Mouse (Mus musculus): ENCODE measurements at regions not wholly inside any gene's neighbourhood (a gene's known extent, or its start where the extent isn't known, plus 50 kb on each side); places are given as distances from the start of the nearest gene placed in this dataset.

DNA sequence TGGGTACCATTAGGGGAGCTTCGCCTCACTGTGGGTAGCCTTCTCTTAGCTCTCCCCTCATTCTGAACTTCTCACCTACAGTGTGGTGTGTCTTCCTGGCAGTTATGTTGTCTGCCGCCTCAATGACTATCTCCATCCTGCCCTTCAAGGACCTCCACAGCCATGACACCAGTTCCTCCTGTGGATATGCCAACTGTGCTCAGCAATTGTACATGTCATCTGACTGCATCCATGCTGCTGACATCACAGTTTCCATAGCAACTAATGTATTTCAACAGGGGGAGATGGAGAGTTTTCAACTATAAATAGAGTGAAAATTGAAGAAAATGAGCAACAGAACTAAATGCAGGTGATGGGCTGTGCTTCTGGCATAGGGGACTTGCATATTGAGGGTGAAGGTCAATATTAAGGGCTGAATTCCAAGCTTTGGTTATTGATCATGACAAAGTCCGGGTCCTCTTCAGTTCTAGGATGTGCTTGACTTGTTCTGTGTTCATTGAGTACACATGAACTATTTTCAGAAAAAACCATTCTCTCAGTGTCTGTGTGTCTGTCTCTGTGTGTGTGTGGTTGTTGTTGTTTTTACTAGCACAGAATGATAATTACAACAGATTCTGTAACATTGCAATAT is 217.5 kb upstream of the Pitrm1 start:
- 92% methylated on average over 3 of the region's 3 CpGs for WGBS
- no peak for DNase-seq (ENCODE audit: low read depth, low spot score)

GRCm38 (mm10) chr13:6340157-6340556 is 207.8 kb upstream of the Pitrm1 start:
- DNase-seq (ENCODE audit: low read depth, low spot score), result no peak
- WGBS, result 54% methylated on average over 7 of the region's 7 CpGs

DNA sequence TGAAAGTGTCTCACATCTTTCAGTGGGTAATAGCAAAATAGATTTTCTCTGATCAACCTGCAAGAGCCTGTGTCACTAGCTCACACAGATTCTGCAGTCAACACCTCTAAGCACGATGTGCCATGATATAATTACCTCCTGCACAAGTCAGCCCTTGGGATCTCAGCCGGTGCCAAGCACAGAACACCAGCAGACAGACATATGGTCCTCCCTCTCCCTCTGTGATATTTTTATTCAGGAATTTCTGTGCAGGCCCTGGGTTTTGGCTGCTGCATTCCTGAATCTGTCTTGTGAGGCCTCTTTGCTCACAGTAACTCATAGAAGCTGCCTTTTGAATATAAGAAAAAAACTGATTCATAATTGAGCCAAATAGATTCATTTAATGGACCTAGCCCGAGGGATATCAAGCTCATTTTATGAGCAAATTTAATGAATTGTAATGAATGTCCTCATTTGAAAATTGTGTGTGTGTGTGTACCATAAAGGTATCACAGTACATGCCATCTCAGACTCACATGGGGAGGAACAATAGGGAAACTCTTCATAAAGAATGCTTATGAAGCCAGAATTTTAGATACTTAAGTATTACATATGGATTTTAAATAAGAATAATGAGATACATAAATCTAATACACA is 206.7 kb upstream of the Pitrm1 start:
- 77% methylated on average over 3 of the region's 3 CpGs for WGBS
- no peak for DNase-seq (ENCODE audit: low read depth, low spot score)

- WGBS, result 88% methylated on average over 4 of the region's 4 CpGs
- no peak for DNase-seq (ENCODE audit: low read depth, low spot score)
These were observed 182.8 kb upstream of the Pitrm1 start for GRCm38 (mm10) chr13:6365169-6365568.

DNA sequence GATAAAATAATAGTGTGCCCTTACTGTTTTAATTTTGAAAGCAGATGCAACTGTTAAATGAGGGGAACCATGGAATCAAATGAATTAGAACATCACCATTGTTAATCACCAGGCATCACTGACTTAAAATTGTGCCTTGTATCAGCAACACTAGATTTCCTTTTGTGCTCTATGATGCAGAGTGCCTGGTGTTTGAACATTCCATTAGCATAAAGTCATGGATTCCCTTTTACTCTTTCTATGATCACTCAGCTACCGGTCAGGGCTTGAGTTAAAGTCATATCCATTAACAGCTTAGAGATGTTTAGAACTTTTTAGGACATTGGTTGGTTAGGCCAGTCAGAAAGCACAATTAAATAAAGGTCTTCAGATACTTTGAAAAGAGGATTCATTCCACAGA is 180.3 kb upstream of the Pitrm1 start:
- no peak for DNase-seq (ENCODE audit: low read depth, low spot score)
- WGBS, result 72% methylated on average over 1 of the region's 1 CpGs

DNA sequence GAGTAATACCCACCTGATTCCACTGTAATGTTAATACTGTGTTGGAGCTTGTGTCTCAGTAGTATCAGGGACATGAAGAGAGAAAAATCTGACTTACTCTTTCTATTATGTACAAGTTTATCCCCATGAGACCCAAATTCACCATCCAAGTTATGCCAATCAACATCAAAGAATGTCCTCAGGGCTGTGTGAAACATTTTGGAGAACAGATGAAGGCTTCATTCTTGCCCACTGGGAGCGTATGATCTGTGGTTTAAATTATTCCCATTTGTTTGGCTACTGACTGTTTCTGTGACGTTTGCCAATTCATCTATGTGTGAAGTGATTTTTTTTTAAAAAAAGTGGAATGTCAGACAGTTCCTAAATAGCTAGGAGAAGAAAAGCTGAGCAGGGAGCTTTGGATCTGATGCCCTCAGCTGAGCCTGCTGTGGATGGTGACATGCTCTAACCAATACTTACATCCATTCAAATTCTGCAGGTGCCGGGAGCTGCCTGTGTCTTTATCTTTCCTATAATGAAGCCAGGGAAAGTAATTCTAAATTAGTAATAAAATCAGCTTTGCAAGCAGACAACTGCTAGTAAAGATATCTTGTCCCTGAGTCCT is 173.3 kb upstream of the Pitrm1 start:
- no peak for DNase-seq (ENCODE audit: low read depth, low spot score)
- WGBS, result 77% methylated on average over 3 of the region's 3 CpGs

DNA sequence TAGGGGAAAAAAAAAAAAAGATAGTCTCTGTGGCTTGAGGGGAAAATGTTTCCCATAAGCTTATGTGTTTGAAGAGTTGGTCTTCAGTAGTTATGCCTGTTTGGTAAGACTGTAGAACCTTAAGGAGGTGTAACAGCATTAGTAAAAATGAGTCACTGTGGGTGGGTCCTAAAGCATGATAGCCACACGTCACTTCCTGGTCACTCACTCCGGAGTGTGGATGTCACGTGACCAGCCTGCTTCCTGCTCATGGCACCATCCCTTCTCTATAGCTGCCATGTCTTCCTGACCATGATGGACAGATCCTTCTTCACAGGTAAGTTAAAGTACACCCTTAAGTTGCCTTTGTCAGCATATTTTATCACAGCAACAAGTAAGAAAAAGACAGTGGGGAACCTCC is 170.0 kb upstream of the Pitrm1 start:
- WGBS, result 66% methylated on average over 3 of the region's 3 CpGs
- DNase-seq (ENCODE audit: low read depth, low spot score), result no peak

DNA sequence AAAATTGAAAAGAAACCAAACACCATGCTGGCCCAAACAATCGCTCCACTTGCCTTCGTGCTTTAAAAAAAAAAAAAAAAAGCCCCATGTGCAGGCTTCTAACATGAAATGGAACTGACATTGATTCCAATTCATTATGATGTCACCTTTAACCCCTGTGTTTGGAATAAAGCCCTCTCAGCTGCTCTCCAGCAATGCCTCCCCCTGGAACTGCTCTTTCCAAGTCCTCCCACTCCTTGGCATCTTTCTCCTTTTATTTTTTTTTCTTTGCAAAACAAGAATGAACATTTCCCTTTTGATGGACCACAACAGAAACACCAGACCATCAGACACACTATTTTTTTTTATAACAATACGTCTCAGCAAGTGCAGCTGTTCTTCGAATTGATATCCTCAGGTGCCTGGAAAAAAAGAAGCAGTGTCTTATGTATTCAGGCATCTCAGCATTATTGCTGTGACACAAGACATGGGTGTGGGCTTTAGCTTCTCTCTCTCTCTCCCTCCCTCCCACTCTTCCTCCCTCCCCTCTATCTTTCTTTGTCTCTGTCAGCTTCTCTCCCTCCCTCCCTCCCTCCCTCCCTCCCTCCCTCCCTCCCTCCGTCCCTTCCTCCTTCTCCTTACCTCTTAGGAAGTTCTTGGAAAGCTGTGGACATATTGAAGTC is 152.3 kb upstream of the Pitrm1 start:
- no peak for DNase-seq (ENCODE audit: low read depth, low spot score)
- WGBS, result 84% methylated on average over 5 of the region's 5 CpGs

DNA sequence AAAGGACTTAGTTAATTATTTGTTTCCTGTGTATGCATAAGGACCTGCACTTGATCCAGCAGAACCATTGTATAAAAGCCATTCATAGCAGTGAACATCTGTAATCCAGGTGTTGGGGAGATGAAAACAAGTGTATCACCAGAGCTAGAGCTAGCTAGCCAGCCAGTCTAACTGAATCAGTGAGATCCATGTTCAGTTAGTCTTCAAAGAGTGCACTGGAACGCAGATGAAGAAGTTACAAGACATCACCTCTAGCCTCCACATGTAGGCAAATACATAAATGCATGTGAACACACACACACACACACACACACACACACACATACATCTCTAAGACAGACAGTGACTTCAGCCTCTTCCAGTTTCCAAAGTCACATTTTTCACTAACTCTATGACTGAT is 150.3 kb upstream of the Pitrm1 start:
- WGBS, result 90% methylated on average over 1 of the region's 1 CpGs
- no peak for DNase-seq (ENCODE audit: low read depth, low spot score)

GRCm38 (mm10) chr13:6431821-6432220 is 116.1 kb upstream of the Pitrm1 start:
- WGBS, result 52% methylated on average over 4 of the region's 4 CpGs
- no peak for DNase-seq (ENCODE audit: low read depth, low spot score)

- DNase-seq (ENCODE audit: low read depth, low spot score), result no peak
These were observed 101.0 kb upstream of the Pitrm1 start for GRCm38 (mm10) chr13:6446976-6447375.

DNA sequence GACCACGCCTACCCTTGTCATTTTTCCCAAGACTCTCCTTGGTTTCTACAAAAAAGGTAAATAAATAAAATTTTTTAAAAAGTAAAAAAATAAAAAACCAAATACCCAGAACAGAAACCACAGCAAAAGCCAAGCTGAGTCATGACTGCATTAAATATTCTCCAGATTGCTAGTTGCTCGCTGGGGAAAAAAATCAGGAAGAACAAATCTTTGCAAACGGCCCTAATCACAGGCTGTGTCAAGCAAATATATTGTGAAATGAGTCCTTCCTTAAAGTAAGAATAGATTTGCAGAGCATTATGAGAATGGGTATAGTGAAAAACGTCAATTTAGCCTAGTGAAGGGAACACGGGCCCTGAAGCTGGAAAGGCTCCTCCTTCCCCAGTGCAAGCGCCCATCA is 86.6 kb upstream of the Pitrm1 start:
- 71% methylated on average over 6 of the region's 6 CpGs for WGBS
- DNase-seq (ENCODE audit: low read depth, low spot score), result no peak

DNA sequence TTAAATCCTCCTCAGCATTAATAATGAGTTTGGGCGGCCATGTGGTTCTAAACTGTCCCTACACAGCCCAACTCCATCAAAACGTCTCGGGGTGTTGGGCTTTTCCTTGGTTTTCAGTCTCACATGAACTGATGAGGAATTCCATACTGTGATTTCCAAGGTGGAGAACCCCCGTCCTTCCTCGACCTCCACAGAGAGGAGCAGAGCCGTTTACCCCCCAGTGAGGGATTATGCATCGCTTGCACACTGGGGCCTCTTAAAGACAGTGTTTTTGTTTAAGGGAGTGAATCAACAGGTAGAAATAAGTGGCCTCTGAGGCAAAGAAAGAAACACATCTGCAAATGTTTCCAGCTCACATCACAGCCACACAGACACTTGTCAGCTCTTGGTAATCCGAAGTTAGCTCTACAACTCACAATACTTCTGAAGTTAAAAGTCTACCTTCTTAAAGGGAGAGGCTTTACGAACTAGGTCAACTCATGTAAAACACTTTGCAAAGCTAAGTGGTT is 82.0 kb upstream of the Pitrm1 start:
- WGBS, result 64% methylated on average over 9 of the region's 9 CpGs
- DNase-seq (ENCODE audit: low read depth, low spot score), result no peak

GRCm38 (mm10) chr13:6469446-6470227 is 78.3 kb upstream of the Pitrm1 start:
- WGBS, result 52% methylated on average over 11 of the region's 11 CpGs
- DNase-seq (ENCODE audit: low read depth, low spot score), result peak; percentile 16

GRCm38 (mm10) chr13:6470286-6471103 is 77.5 kb upstream of the Pitrm1 start:
- 89% methylated on average over 15 of the region's 15 CpGs for WGBS

GRCm38 (mm10) chr13:6471643-6472042 is 76.3 kb upstream of the Pitrm1 start:
- DNase-seq (ENCODE audit: low read depth, low spot score), result peak; percentile 57
- 5% methylated on average over 7 of the region's 7 CpGs for WGBS

More at GRCm38 (mm10) chr13:6470286-6471103, 77.5 kb upstream of the Pitrm1 start:
- DNase-seq (ENCODE audit: low read depth, low spot score), result no peak

GRCm38 (mm10) chr13:6473401-6474190 is 74.4 kb upstream of the Pitrm1 start:
- 75% methylated on average over 12 of the region's 12 CpGs for WGBS
- no peak for DNase-seq (ENCODE audit: low read depth, low spot score)

DNA sequence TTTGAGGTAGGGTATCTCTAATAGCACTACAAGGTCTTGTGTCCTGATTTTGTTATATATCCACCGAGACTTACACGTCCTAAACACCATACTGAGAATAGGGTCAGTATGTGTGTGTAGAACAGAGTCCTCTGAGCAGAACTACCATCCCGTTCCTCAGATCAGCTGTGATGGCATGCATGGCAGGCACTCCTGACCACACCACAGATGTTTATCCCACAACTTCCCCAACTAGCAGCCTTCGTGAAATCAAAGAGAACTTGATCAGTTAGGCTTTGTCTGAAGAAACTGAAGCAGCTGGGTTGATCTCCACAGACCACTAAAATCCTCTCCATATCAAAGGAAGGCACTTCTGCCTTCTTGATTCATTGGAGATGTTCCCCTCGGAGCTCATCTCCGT is 68.3 kb upstream of the Pitrm1 start:
- DNase-seq (ENCODE audit: low read depth, low spot score), result no peak
- WGBS, result 79% methylated on average over 6 of the region's 6 CpGs
